Mouse (Mus musculus): ENCODE data around the gene Tpp2. TPM values are rescaled to one million over a fixed set of nuclear protein-coding genes. Genes with fewer than 3 reads are reported as not detected.
"Not testable (repeated sequence)": the region's sequence is repeated elsewhere in the genome, so short reads cannot be mapped to it uniquely, and the experiment has no call there.

The Tpp2 gene
- polyA plus RNA-seq (2014; fragmentation: Nextera tagmentation; extraction: Ambion mirVana), result 50.6 and 52.8 TPM in 2 replicates

- peaks cover 12% of the 10 kb centered on the region for H3K4me1 ChIP-seq (ENCODE audit: control insufficient read depth, insufficient read depth, low read length)
- H3K27ac ChIP-seq (replicated peaks; ENCODE audit: low read depth, low read length), result peak within 1 kb of the TSS; percentile 92
- peak within 1 kb of the TSS; percentile 71 for H3K4me3 ChIP-seq (ENCODE audit: low read depth, low read length)
- ATAC-seq (ENCODE audit: low read depth) (peak; percentile 100), DNase-seq (ENCODE audit: low spot score) (peak; percentile 99)
- no peaks in the 10 kb centered on the region for H3K27me3 ChIP-seq (replicated peaks; ENCODE audit: control insufficient read depth, insufficient read depth, low read length)
- H3K4me2 ChIP-seq (ENCODE audit: low read depth, low read length), result peak within 1 kb of the TSS; percentile 64
- H3K9ac ChIP-seq (ENCODE audit: low read depth, low read length), result peak within 1 kb of the TSS; percentile 99
- H3K36me3 ChIP-seq (ENCODE audit: control insufficient read depth, insufficient read depth, low read length), result no peaks in the 10 kb centered on the region
- H3K9me3 ChIP-seq (ENCODE audit: control insufficient read depth, low read length), result no peaks in the 10 kb centered on the region
- WGBS, result 0% methylated on average over 65 of the region's 81 CpGs
These were observed at the start of gene Tpp2 for GRCm38 (mm10) chr1:43933488-43934415. Tpp2 (plus strand) TSS chr1:43933647.

- ATAC-seq (ENCODE audit: low read depth); H3K9ac ChIP-seq (ENCODE audit: low read depth, low read length); H3K36me3 ChIP-seq (ENCODE audit: control insufficient read depth, insufficient read depth, low read length); DNase-seq (ENCODE audit: low spot score); H3K9me3 ChIP-seq (ENCODE audit: control insufficient read depth, low read length); H3K4me3 ChIP-seq (ENCODE audit: low read depth, low read length); H3K27ac ChIP-seq (replicated peaks; ENCODE audit: low read depth, low read length); H3K27me3 ChIP-seq (replicated peaks; ENCODE audit: control insufficient read depth, insufficient read depth, low read length); H3K4me2 ChIP-seq (ENCODE audit: low read depth, low read length); H3K4me1 ChIP-seq (ENCODE audit: control insufficient read depth, insufficient read depth, low read length): not testable (repeated sequence)
- 85% methylated on average over 11 of the region's 11 CpGs for WGBS
These were observed 45.1 kb upstream of the Tpp2 start for GRCm38 (mm10) chr1:43888358-43888757.

- Histone ChIP-seq H3K9ac (ENCODE audit: low read depth, low read length) (no peak overlapping the region), H3K4me3 (ENCODE audit: low read depth, low read length) (no peak overlapping the region), H3K36me3 (ENCODE audit: control insufficient read depth, insufficient read depth, low read length) (no peaks in the 10 kb centered on the region), H3K27me3 (replicated peaks; ENCODE audit: control insufficient read depth, insufficient read depth, low read length) (no peaks in the 10 kb centered on the region), H3K4me2 (ENCODE audit: low read depth, low read length) (no peak overlapping the region), H3K9me3 (ENCODE audit: control insufficient read depth, low read length) (no peaks in the 10 kb centered on the region), H3K4me1 (ENCODE audit: control insufficient read depth, insufficient read depth, low read length) (no peaks in the 10 kb centered on the region), H3K27ac (replicated peaks; ENCODE audit: low read depth, low read length) (no peak overlapping the region)
- DNase-seq (ENCODE audit: low spot score) (no peak), ATAC-seq (ENCODE audit: low read depth) (no peak)
These were observed 37.7 kb upstream of the Tpp2 start for GRCm38 (mm10) chr1:43895742-43896141.

- Histone ChIP-seq H3K36me3 (ENCODE audit: control insufficient read depth, insufficient read depth, low read length) (no peaks in the 10 kb centered on the region), H3K4me1 (ENCODE audit: control insufficient read depth, insufficient read depth, low read length) (no peaks in the 10 kb centered on the region), H3K4me2 (ENCODE audit: low read depth, low read length) (no peak overlapping the region), H3K4me3 (ENCODE audit: low read depth, low read length) (no peak overlapping the region), H3K9me3 (ENCODE audit: control insufficient read depth, low read length) (no peaks in the 10 kb centered on the region), H3K27me3 (replicated peaks; ENCODE audit: control insufficient read depth, insufficient read depth, low read length) (no peaks in the 10 kb centered on the region), H3K27ac (replicated peaks; ENCODE audit: low read depth, low read length) (no peak overlapping the region), H3K9ac (ENCODE audit: low read depth, low read length) (no peak overlapping the region)
- no peak for ATAC-seq (ENCODE audit: low read depth)
- WGBS, result 70% methylated on average over 2 of the region's 2 CpGs
- DNase-seq (ENCODE audit: low spot score), result no peak
These were observed 36.3 kb upstream of the Tpp2 start for GRCm38 (mm10) chr1:43897131-43897530.

GRCm38 (mm10) chr1:43897987-43898386, 35.5 kb upstream of the Tpp2 start:
- no peak for DNase-seq (ENCODE audit: low spot score)
- WGBS, result 85% methylated on average over 18 of the region's 18 CpGs
- Histone ChIP-seq H3K27ac (replicated peaks; ENCODE audit: low read depth, low read length) (no peak overlapping the region), H3K27me3 (replicated peaks; ENCODE audit: control insufficient read depth, insufficient read depth, low read length) (no peaks in the 10 kb centered on the region), H3K36me3 (ENCODE audit: control insufficient read depth, insufficient read depth, low read length) (no peaks in the 10 kb centered on the region), H3K4me3 (ENCODE audit: low read depth, low read length) (no peak overlapping the region), H3K9ac (ENCODE audit: low read depth, low read length) (no peak overlapping the region), H3K4me2 (ENCODE audit: low read depth, low read length) (no peak overlapping the region), H3K4me1 (ENCODE audit: control insufficient read depth, insufficient read depth, low read length) (no peaks in the 10 kb centered on the region), H3K9me3 (ENCODE audit: control insufficient read depth, low read length) (no peaks in the 10 kb centered on the region)
- ATAC-seq (ENCODE audit: low read depth), result no peak

GRCm38 (mm10) chr1:43898991-43899714, 34.3 kb upstream of the Tpp2 start:
- Histone ChIP-seq H3K9me3 (ENCODE audit: control insufficient read depth, low read length) (no peaks in the 10 kb centered on the region), H3K27me3 (replicated peaks; ENCODE audit: control insufficient read depth, insufficient read depth, low read length) (no peaks in the 10 kb centered on the region), H3K9ac (ENCODE audit: low read depth, low read length) (peak overlapping the region; percentile 54), H3K4me3 (ENCODE audit: low read depth, low read length) (peak overlapping the region; percentile 31), H3K4me2 (ENCODE audit: low read depth, low read length) (peak overlapping the region; percentile 54), H3K27ac (replicated peaks; ENCODE audit: low read depth, low read length) (no peak overlapping the region), H3K36me3 (ENCODE audit: control insufficient read depth, insufficient read depth, low read length) (no peaks in the 10 kb centered on the region), H3K4me1 (ENCODE audit: control insufficient read depth, insufficient read depth, low read length) (no peaks in the 10 kb centered on the region)
- 14% methylated on average over 17 of the region's 18 CpGs for WGBS
- DNase-seq (ENCODE audit: low spot score) (peak; percentile 86), ATAC-seq (ENCODE audit: low read depth) (peak; percentile 80)

GRCm38 (mm10) chr1:43902417-43902816, 31.0 kb upstream of the Tpp2 start:
- no peaks in the 10 kb centered on the region for H3K27me3 ChIP-seq (replicated peaks; ENCODE audit: control insufficient read depth, insufficient read depth, low read length)
- no peak overlapping the region for H3K27ac ChIP-seq (replicated peaks; ENCODE audit: low read depth, low read length)
- ATAC-seq (ENCODE audit: low read depth) (no peak), DNase-seq (ENCODE audit: low spot score) (no peak)
- no peak overlapping the region for H3K4me2 ChIP-seq (ENCODE audit: low read depth, low read length)
- H3K4me1 ChIP-seq (ENCODE audit: control insufficient read depth, insufficient read depth, low read length), result no peaks in the 10 kb centered on the region
- H3K9me3 ChIP-seq (ENCODE audit: control insufficient read depth, low read length), result no peaks in the 10 kb centered on the region
- no peak overlapping the region for H3K9ac ChIP-seq (ENCODE audit: low read depth, low read length)
- H3K36me3 ChIP-seq (ENCODE audit: control insufficient read depth, insufficient read depth, low read length), result no peaks in the 10 kb centered on the region
- H3K4me3 ChIP-seq (ENCODE audit: low read depth, low read length), result no peak overlapping the region
- 81% methylated on average over 1 of the region's 1 CpGs for WGBS

GRCm38 (mm10) chr1:43902855-43903254, 30.6 kb upstream of the Tpp2 start:
- no peaks in the 10 kb centered on the region for H3K36me3 ChIP-seq (ENCODE audit: control insufficient read depth, insufficient read depth, low read length)
- H3K27ac ChIP-seq (replicated peaks; ENCODE audit: low read depth, low read length), result no peak overlapping the region
- H3K4me1 ChIP-seq (ENCODE audit: control insufficient read depth, insufficient read depth, low read length), result no peaks in the 10 kb centered on the region
- 67% methylated on average over 4 of the region's 4 CpGs for WGBS
- DNase-seq (ENCODE audit: low spot score), result no peak
- H3K9me3 ChIP-seq (ENCODE audit: control insufficient read depth, low read length), result no peaks in the 10 kb centered on the region
- no peak overlapping the region for H3K4me2 ChIP-seq (ENCODE audit: low read depth, low read length)
- no peaks in the 10 kb centered on the region for H3K27me3 ChIP-seq (replicated peaks; ENCODE audit: control insufficient read depth, insufficient read depth, low read length)
- no peak overlapping the region for H3K4me3 ChIP-seq (ENCODE audit: low read depth, low read length)
- ATAC-seq (ENCODE audit: low read depth), result no peak
- H3K9ac ChIP-seq (ENCODE audit: low read depth, low read length), result no peak overlapping the region

All from embryonic facial prominence, embryonic 14.5 days (tissue).